Mouse (Mus musculus): ENCODE data around the gene Olfr543.

GRCm38 (mm10) chr7:102467566-102467965, 13.9 kb downstream of the Olfr543 start:
- TF ChIP-seq CTCF (IDR thresholded peaks at IDR 0.05; ENCODE audit: insufficient read depth, low read length) (no peak), POLR2A (IDR thresholded peaks at IDR 0.05; ENCODE audit: borderline replicate concordance, extremely low read depth, low read depth, low read length) (no peak)

All from lung, adult 2 months (tissue).